Mouse (Mus musculus) cerebellum, adult 9-11 months (tissue): Measurements from ENCODE around the gene Anxa3.

Experiments
- DNase-seq: peaks from one replicate; pipeline ENCODE4 v3.0.0; 2022

Gene Anxa3

DNA sequence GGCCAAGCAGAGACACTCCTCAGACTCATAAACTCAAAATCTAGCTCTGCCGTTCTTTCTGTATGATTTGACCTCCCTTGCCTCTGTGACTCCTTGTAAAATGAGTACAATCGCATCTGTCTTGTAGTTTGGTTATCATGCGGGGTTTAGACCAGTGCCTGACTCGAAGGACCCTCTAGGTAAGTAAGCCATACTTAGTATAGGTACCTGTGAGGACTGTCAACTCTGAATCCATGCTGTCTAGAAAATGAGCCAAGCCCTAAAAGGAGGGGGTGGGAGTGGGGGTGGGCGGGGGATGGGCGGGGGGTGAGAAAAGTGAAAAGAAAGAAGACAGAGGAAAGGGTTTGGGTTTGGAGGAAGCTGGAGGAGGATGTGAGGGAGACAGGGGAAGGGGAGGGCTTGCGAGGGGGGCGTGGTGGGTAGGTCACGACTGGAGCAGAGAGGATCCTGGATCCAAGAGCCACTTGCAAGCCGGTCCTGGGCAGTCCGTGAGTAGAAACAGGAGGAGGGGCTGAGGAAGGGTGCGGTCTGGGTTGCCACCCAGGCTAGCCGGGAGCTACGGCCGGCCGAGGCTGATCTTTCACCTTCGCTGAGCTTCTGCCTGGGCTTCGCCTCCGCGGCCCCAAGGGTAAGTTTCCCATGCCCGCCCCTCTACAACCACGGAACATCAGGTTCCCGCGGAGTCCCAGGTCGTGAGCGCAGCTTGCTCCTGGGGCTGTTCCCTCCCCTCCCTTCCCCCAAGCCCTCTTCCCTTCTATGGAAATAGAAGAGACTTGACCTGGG is at the start of gene Anxa3:
TSS of gene Anxa3 (plus strand) at position 404 of the 783 bp plus-strand sequence.
- no peak for DNase-seq

DNA sequence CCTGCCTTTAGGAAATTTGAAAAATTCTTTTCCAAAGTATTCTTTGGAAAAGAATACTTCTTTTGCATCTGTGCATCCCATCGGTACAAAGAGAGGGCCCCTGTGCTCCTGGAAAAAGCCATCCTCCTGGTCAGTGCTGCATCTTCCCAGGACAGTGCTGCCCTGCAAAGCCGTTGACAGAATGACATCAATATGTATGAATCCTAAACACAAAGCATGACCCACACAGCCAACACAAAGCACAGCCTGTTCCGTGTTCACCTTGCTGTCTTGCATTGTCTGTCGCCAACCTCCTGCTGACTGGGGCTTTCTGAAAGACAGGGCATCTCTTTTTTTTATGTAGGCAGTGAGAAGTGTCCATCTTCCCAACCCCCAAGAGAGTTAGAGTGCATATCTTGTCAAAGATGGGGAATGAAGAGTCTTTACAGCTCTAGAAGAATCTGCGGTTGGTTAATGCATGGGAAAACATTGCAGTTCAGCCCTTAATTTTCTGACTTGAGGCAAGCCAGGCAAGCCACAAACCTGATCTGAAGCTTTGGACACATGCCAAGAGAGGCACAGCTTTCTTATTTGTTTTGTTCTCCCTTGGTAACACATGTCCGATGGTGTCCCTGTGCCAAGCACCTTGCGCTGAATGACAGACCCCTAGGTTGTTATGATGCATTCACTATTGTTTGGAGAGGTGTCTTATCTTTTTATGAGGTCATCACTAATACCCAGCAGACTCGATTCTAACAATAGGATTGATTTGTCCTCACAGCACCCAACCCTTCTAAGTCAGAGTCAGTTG is 45.7 kb upstream of the Anxa3 start:
- DNase-seq = no peak

DNA sequence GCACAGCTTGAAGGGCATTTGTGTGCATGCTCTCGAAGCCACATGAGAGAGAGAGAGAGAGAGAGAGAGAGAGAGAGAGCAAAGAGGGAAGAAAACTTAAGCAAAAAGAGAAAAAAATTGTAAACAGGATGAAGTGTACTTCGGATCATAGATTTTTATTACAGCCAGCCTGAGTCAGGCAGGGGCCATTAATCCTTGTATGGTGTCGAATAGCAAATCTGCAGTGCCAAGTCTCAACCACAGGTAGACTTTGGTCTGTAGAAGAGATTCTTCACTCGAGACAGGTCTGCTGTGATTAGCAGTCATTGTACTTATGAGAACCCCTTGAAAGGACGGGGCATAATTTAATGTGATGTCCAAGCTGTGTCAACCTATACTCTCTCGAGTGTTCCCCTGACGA is 35.5 kb upstream of the Anxa3 start:
- no peak for DNase-seq

DNA sequence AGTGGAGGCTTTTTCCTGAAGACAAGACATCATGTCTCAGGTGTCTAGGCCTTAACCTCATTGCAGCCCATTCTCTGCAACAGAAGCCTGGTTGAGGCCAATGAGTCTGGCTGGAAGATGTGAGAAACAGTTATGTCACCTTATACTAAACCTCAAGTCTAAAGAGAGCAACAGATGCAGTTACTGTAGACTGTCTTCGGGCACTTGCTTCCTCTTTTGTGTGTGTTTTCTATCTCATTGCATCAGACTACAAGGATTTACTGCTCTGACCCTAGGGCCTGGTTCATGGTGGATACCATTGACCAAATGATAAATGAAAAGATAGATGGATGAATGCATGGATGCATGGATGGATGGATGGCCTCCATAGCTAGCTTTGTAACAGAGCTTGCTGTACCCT is 31.1 kb upstream of the Anxa3 start:
- no peak for DNase-seq

DNA sequence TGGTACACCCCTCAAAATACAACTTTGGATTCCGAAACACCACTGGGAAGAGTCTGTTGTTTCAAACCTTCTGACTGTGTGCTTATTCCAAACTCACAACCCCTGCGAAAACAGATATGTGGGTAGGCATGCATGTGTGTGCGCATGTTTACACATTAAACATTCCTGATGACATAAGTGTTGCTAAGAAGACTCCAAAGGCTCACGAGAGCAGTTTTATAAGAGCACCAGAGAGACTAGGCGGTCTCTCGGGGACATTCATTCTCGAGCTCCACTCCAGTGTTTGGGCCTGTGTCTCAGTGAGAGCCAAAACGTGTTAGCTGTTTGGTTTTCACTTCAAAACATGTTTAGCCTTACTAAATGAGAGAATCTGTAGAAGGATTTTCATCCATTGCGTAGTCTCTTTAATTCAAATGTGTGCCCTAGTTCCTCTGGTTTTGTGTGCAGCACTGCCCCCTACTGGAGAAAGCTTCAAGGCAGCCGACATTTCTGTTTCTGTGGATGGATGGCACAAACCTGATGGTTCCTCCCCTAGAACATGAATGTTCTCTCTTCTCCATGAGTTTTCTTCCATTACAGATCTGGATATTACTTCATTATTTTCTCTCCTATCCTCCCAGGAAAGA is 24.2 kb upstream of the Anxa3 start:
- DNase-seq = peak; percentile 6

DNA sequence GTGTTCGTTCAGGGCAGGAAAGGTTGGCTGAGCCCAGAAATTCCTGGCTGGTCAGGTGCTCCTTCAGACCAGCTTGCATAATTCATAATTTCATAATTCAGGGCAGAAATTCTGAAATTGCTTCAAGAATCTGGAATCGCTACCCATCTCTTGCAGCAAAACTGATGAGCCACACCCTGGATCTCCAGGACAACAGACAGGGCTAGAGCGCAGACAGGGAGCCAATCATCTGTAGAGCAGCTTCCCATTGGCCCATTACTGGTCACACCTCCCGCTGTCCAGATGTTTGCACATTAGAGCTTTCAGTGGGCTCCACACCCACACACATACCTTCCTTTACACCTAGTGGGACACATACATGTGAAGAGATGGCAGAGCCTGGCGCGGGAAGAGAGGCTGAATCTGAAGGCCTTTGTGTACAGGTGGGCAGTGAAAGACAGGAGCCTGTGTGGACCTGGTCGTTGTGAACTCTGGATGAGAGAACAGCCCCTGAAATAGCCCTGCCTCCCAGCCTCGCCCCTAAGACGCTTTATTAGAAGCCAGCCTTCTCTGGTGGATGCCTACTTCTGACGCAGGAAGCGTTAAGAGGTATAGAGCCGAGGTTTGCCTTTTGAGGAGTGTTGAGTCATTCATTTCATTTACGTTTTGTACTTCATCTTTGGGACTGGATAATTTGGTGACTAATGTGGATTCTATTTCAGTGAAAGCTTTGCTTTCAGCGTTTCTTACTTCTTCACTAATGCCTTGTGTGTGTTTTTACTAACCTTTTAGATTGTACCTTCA is 9.4 kb upstream of the Anxa3 start:
- no peak for DNase-seq

DNA sequence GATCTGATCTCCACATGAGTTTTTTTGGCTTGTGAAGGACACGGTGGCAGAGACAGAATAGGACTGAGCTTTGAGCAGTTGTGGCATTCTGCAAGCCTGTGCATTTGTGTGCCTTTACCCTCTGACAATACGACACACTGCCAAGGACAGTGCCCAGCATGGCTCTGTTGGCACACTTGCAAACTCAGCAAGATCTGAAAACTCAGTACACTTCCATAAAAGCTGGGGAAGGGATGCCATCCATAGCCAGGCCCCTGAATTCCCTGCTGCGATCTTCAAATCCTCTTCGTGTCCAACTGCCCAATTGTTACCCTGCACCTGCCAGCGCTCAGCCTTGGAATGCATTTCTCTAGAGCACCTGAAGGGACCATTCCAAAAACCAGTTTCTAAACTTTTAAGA is 8.0 kb upstream of the Anxa3 start:
- DNase-seq = no peak

DNA sequence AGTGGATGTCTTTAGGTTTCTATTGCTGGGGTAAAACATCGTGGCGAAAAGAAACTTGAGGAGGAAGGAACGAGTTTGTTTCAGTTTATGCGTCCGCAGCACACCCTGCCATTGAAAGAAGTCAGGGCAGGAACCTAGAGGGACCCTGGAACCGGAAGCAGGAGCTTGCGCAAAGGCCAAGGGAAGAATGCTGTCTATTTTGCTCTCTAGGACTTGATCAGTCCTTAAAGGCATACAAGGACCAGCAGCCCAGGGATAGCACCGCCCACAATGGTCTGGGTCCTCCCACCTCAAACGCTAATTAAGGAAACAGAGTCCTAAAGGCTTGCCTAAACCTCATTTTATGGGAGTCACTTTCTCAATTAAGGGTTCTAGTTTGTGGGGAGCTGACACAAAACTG is 717 bp upstream of the Anxa3 start:
- no peak for DNase-seq

DNA sequence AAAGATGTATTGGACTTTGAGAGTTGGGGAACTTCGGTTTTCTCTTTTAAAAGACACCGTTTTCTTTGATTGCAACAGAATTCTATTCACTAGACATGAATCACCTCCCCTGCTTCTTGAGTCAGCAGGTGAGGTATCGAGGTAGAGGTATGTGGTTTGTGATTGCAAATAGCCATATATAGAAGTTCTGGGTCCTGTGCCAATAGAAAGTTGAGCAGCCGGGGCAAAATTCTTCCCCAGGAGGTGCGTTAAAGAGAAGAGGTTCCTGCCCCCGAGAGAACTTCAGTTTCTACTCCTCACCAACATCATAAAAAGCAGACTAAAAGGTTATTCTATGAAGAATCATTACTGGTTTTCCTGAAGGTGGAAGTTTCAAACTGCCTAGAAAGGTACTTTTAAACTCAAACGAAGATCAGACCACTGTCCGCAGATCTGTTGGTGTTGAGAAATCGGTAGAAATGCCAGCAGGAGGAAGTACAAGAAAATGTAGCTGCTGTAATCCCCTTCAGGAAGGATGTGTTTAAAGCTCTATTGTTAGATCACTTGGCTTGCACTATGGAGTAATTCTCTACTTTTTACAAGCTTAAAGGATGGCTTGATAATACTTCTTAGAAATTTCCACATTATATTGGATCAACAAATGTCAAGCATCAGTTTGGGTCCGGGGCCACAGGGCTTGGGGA is 955 bp downstream of the Anxa3 start:
- no peak for DNase-seq

DNA sequence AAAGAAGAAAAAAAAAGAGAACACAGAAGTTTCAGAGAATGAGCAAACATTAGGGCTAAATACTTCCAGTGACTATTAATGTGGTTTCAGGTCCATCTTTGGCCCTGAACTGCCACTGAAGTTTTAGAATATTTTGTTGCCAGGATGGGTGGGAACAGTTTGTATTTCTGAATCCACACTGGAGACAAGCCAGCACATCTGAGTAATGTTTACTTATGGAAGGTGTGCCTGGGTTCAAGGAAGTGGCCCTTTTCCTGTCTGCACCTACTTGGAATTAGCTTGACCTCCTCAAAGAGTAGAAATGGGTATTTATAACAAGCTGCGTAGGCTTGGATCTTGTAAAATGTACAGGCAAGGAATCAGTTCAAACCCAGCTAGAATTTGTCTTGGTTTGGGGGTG is 2.6 kb downstream of the Anxa3 start:
- DNase-seq = no peak

DNA sequence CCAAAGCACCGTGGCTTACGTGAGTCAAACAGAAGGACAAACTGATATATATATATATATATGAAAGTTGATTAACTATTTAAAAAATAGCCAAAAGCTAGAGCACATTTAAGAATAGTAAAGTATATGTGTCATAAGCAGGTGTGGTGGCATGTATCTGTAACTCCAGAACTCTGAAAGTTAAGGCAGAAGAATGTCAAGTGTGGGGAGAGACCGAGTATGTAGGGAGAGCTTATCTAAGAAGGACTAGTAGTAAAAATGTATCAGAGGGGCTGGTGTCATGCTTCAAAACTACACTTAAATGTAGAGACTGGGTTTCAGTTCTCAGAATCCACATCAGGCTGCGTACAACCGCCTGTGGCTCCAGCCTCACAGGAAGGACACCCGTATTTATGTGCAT is 4.3 kb downstream of the Anxa3 start:
- DNase-seq = no peak

DNA sequence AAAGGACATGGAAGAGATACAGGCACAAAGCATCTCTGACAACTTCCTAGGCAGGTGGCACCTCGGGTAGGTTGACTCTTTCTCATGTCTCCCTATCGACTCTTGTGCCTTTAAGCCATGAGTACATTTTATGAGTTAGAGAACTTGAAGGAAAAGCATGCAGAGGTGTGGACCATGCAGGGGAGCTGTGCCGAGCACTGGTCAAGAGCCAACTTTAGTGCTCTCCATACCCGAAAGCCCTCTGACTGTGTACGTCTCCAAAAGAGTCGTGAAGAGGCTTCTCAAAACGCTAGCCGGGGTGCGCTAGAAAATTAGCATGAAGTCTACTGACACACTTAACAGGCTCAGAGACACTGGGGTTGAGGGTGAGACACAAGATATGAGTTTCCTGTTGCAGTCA is 6.0 kb downstream of the Anxa3 start:
- DNase-seq = no peak

DNA sequence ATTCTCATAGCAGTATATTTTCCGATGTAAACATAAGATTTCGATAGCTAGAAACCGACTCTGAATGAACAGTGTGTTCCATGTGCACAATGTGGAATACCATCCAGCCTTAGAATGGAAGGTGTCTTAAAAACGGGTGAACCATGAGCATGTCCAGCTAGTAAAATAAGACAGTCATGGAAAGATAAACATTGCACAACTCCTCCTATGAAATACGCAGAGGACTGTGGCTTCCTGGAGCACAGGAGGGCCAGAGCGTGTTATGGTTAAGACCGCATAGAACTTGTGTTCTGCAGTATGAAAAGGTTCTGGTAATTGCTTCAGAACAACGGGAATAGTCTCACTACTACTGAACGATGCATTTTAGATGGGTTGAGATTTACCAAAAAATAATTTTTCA is 6.8 kb downstream of the Anxa3 start:
- DNase-seq = no peak

DNA sequence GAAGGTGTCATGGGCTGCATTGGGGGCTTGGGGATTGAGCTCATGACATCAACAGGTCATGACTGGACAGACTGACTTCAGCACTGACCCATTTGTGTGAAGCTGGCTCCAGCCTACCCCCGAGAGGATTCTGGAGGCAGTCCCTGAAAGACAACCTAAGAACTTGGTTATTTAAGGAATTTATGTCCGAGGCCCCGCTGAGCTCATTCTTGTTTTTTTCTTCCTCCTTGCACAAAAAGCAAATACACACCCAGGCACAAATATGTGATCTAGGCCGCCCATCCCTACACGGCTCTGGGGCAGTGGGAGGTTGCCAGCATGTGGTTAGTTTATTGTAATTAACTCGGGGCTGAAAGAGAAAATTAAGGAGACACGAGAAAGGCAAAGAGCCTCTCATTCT is 9.0 kb downstream of the Anxa3 start:
- no peak for DNase-seq

DNA sequence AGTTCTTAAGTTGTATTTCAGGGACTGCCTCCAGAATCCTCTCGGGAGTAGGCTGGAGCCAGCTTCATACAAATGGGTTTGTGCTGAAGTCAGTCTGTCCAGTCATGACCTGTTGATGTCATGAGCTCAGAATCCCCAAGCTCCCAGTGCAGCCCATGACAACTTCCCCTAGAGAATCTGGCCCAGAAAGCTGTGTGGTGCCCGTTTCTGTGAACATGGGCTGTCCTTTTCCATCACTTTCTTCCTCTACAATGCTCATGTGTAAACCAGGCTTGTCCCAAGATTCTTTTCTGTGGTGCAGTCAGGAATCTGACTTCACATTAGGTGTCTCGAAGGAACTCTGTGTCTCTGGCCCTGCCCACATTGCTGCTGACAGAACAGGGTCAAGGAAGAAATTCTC is 10.0 kb downstream of the Anxa3 start:
- DNase-seq = no peak

DNA sequence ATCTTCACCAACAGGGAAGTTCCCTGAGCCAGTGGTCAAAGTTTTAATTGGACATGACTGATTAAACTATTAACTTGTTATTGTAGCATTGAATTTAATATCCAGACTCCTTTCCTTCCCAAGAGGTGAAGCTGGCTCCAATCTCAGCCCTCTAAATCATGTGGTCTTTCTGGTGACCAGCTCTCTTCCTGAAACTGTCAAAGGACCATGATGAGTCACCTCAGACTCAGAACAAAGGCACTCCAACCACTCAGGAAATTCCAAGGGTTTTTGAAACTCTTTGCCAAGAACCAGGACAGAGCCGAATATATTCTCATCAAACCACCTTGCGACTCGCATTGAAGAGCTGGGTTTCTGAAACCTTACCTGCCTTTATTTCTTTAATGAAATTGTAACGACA is 11.2 kb downstream of the Anxa3 start:
- DNase-seq = no peak

DNA sequence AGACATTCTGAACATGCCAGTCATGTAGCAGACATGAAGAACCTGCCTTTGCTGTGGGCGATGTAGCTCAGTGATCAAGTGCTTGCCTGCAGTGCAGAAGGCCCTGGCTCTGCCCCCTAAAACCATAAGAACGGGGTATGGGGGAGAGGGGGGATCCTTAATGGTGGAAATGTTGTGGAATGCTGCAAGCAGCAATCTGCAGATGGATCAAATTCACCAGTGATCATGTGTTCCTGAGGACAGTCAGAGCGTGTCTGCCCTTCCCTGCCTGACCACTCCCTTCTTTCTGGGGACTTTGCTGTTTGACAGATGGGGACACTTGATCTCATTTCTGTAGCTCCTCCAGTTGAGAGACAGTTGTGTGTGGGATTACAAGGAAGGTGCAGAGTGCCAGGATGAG is 11.7 kb downstream of the Anxa3 start:
- no peak for DNase-seq

DNA sequence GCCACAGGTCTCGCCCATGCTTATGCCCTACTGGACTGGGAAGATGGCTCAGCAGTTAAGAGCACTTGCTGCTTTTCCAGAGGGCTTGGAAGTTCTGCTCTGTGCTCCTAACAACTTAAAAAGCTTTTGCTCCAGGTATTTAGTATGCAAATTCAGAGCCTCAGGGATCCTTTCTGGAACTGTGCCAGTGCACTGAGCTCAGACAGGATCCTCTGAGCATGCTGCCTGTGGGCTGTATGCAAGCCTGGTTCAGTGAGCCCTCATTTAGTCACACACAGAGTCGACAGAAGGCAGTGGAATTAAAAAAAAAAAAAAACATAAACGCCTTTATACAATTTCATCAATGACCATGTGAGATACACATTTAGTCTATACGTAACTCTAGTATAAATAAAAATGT is 17.5 kb downstream of the Anxa3 start:
- no peak for DNase-seq

DNA sequence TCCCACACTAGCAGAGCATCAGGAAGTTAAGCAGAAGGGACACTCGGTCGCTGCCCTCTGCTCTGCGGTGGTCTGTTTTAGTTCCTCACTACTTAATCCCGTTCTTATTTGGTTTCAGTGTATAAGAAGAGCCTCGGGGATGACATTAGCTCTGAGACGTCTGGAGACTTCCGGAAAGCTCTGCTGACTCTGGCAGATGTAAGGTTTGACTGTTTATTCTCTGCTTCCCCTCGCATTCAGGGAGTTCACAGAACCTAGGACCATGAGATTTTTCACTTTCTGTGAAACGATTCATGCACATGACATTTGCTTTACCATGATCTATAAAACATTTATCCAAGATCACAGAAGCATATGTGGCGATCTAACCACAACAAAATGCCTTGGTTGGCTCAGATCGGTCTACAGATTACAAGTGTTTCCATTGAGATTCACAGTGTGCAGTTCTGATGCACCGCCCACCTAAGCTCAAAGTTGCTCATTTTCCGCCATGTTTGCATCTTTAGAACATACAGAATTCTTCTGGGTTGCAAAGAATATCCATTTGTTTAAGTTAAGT is 31.7 kb downstream of the Anxa3 start:
- no peak for DNase-seq

DNA sequence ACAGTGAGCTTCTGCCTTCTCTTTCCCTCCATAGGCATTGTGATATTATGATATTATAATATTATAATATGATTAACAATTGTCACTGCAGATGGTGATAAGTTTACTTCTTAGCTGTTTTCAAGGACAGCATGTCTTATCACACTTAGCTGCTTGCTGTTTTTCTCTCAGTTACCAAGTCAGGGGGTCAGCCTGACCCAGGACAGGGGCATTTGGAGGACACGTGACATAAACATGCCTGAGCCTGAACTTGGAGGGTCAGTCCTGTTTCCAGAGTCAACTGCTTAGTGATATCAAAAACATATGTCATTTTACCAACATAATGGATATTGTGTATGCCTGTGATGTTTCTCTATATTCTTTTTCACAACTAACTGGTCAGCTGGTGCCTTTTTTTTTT is 34.0 kb downstream of the Anxa3 start:
- DNase-seq = no peak

DNA sequence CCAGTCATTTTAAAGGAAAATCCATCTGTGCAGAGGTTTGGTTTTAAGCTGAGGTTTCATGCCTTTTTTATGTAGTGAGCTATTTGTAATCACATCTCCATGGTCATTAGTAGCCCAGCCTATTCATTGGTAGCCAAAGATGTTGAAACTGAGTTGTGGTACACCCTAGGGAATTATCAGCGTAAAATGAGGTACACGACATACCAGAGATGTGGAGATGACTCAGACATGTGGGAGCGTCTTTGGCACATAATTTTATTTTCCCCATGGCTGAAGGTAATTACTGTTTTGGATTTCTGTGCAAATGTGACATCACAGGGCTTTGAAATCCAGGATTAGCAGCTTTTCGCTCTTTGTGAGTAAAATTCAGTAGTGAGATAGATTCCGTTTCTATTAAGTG is 41.2 kb downstream of the Anxa3 start:
- DNase-seq = no peak

DNA sequence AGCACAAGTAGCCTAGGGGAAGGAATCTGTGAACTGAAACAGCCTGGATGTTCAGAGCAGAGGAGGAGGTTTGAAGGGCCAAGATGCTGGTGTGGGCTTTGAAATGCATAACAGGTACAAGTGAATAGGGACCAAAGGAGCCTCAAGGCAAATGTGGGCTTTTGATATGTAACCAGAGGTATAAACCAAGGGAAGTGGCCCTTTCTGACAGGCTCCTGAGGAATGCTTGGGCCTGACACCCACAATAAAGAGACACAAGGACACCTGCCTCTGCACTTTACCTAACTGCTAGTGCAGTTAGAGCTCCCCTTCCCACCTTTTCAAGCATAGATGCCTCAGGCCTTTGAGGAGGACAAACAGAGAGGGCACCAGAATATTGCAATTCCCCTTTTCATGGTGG is 54.8 kb downstream of the Anxa3 start:
- no peak for DNase-seq
